Mouse (Mus musculus): Measurements from ENCODE around the gene Enox1.

Enox1 gene

GRCm38 (mm10) chr14:77197414-77197915, 40.9 kb downstream of the Enox1 start:
- no peak for DNase-seq

- DNase-seq = no peak
Measured at GRCm38 (mm10) chr14:77210889-77211288, 54.3 kb downstream of the Enox1 start.

GRCm38 (mm10) chr14:77213210-77213609, 56.6 kb downstream of the Enox1 start:
- DNase-seq = no peak

GRCm38 (mm10) chr14:77214848-77215247, 58.3 kb downstream of the Enox1 start:
- DNase-seq = no peak

- no peak for DNase-seq
Measured at GRCm38 (mm10) chr14:77225346-77225745, 68.8 kb downstream of the Enox1 start.

GRCm38 (mm10) chr14:77238811-77239210, 82.2 kb downstream of the Enox1 start:
- DNase-seq = no peak

GRCm38 (mm10) chr14:77239360-77239759, 82.8 kb downstream of the Enox1 start:
- DNase-seq = no peak

- no peak for DNase-seq
Measured at GRCm38 (mm10) chr14:77246977-77247376, 90.4 kb downstream of the Enox1 start.

GRCm38 (mm10) chr14:77248426-77248825, 91.9 kb downstream of the Enox1 start:
- DNase-seq = no peak

GRCm38 (mm10) chr14:77248946-77249345, 92.4 kb downstream of the Enox1 start:
- DNase-seq = no peak

GRCm38 (mm10) chr14:77250652-77251238, 94.2 kb downstream of the Enox1 start:
- no peak for DNase-seq

GRCm38 (mm10) chr14:77255201-77255600, 98.6 kb downstream of the Enox1 start:
- DNase-seq = no peak

- DNase-seq = no peak
Measured at GRCm38 (mm10) chr14:77255711-77256110, 99.1 kb downstream of the Enox1 start.

- DNase-seq = no peak
Measured at GRCm38 (mm10) chr14:77256943-77257342, 100.4 kb downstream of the Enox1 start.

- no peak for DNase-seq
Measured at GRCm38 (mm10) chr14:77257461-77257860, 100.9 kb downstream of the Enox1 start.

- no peak for DNase-seq
Measured at GRCm38 (mm10) chr14:77258186-77258585, 101.6 kb downstream of the Enox1 start.

GRCm38 (mm10) chr14:77259686-77260085, 103.1 kb downstream of the Enox1 start:
- DNase-seq = no peak

GRCm38 (mm10) chr14:77260107-77260506, 103.5 kb downstream of the Enox1 start:
- no peak for DNase-seq

- no peak for DNase-seq
Measured at GRCm38 (mm10) chr14:77266805-77267771, 110.5 kb downstream of the Enox1 start.

GRCm38 (mm10) chr14:77272248-77272930, 115.8 kb downstream of the Enox1 start:
- no peak for DNase-seq

GRCm38 (mm10) chr14:77272931-77273446, 116.4 kb downstream of the Enox1 start:
- DNase-seq = no peak

- DNase-seq = no peak
Measured at GRCm38 (mm10) chr14:77273721-77274120, 117.2 kb downstream of the Enox1 start.

GRCm38 (mm10) chr14:77275607-77276006, 119.0 kb downstream of the Enox1 start:
- no peak for DNase-seq
